Mouse (Mus musculus): ENCODE results near the gene Ehd4. TPM values are rescaled to one million over a fixed set of nuclear protein-coding genes. Genes with fewer than 3 reads are reported as not detected.

Gene Ehd4
- polyA plus RNA-seq, 1 experiment from 2014 or later = 17.5 TPM

DNA sequence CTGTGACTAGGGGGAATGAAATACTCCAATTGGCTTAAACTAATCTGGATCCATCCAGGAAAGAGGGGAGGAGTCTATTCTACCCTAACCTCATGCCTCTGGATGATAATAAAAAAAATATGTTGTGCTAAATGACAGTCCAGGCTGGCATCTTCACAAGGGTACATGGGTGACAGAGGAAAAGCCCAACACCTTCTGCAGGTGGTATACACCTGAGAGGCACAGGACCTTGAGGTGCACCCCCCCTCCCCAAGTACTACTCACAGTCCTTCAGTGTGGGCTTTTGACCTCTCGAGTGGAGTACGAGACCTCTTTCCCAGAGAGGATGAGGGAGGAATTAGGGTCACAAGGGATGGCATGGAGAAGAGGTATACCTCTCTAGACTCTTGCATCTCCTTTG is 66.5 kb downstream of the Ehd4 start:
- Histone ChIP-seq H3K27ac (ENCODE audit: low read length) (no peak overlapping the region), H3K9me3 (replicated peaks; ENCODE audit: control insufficient read depth, low read length) (no peaks in the 10 kb centered on the region), H3K4me3 (ENCODE audit: low read depth, low read length) (no peak overlapping the region), H3K4me1 (ENCODE audit: control insufficient read depth, low read depth, low read length) (no peaks in the 10 kb centered on the region), H3K27me3 (ENCODE audit: control insufficient read depth, insufficient read depth, low read depth, low read length) (no peaks in the 10 kb centered on the region), H3K9ac (ENCODE audit: low read depth, low read length) (no peak overlapping the region), H3K36me3 (ENCODE audit: control insufficient read depth, insufficient read depth) (no peaks in the 10 kb centered on the region), H3K4me2 (ENCODE audit: low read depth, low read length) (no peak overlapping the region)
- ATAC-seq (ENCODE audit: low read depth) = no peak
- 77% methylated on average over 2 of the region's 2 CpGs for WGBS (ENCODE audit: insufficient replicate concordance)

DNA sequence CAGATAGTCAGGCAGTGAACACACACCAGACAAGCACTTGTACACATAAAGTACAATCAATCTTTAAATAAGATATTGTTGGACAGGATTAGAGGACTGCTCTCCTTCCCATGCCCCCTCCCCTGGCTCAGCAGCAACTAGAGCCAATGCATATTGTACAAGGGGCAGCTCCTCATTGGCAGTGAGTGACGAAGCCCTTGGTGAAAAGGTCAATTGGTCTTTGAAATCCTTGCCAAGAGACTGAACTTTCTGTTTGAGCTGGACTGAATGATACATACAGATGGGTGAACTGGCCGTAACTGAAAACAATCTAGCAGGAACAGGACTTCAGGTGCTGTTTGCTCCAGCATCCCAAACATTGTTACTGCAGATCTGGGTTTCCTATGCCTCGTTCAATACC is 67.0 kb downstream of the Ehd4 start:
- H3K27ac ChIP-seq (ENCODE audit: low read length) = no peak overlapping the region
- ATAC-seq (ENCODE audit: low read depth) = no peak
- H3K27me3 ChIP-seq (ENCODE audit: control insufficient read depth, insufficient read depth, low read depth, low read length) = no peaks in the 10 kb centered on the region
- H3K9ac ChIP-seq (ENCODE audit: low read depth, low read length) = no peak overlapping the region
- H3K4me3 ChIP-seq (ENCODE audit: low read depth, low read length) = no peak overlapping the region
- H3K4me1 ChIP-seq (ENCODE audit: control insufficient read depth, low read depth, low read length) = no peaks in the 10 kb centered on the region
- no peaks in the 10 kb centered on the region for H3K9me3 ChIP-seq (replicated peaks; ENCODE audit: control insufficient read depth, low read length)
- WGBS (ENCODE audit: insufficient replicate concordance) = 66% methylated on average over 3 of the region's 3 CpGs
- no peaks in the 10 kb centered on the region for H3K36me3 ChIP-seq (ENCODE audit: control insufficient read depth, insufficient read depth)
- no peak overlapping the region for H3K4me2 ChIP-seq (ENCODE audit: low read depth, low read length)

DNA sequence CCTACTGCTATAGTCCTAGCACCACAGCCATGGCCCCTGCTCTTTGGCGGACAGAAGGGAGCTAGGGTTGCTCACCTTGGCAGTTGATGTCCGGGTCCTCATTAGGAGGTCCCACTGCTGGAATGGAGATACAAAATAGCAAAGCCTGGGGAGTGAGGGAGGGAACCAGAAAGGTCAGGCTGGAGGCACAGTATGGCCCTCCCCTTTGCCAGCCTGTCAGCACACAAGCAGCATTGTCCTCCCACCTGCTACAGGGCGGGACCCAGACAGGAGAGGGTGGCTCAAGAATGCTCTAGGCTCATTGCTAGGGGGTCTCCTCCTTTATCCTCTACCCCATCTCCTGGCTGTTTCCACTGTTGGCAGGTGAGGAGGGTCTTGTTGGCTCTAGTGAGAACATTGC is 68.4 kb downstream of the Ehd4 start:
- 68% methylated on average over 3 of the region's 3 CpGs for WGBS (ENCODE audit: insufficient replicate concordance)
- Histone ChIP-seq H3K27me3 (ENCODE audit: control insufficient read depth, insufficient read depth, low read depth, low read length) (no peaks in the 10 kb centered on the region), H3K4me1 (ENCODE audit: control insufficient read depth, low read depth, low read length) (no peaks in the 10 kb centered on the region), H3K9me3 (replicated peaks; ENCODE audit: control insufficient read depth, low read length) (no peaks in the 10 kb centered on the region), H3K4me3 (ENCODE audit: low read depth, low read length) (no peak overlapping the region), H3K36me3 (ENCODE audit: control insufficient read depth, insufficient read depth) (no peaks in the 10 kb centered on the region), H3K27ac (ENCODE audit: low read length) (no peak overlapping the region), H3K4me2 (ENCODE audit: low read depth, low read length) (no peak overlapping the region), H3K9ac (ENCODE audit: low read depth, low read length) (no peak overlapping the region)
- no peak for ATAC-seq (ENCODE audit: low read depth)

DNA sequence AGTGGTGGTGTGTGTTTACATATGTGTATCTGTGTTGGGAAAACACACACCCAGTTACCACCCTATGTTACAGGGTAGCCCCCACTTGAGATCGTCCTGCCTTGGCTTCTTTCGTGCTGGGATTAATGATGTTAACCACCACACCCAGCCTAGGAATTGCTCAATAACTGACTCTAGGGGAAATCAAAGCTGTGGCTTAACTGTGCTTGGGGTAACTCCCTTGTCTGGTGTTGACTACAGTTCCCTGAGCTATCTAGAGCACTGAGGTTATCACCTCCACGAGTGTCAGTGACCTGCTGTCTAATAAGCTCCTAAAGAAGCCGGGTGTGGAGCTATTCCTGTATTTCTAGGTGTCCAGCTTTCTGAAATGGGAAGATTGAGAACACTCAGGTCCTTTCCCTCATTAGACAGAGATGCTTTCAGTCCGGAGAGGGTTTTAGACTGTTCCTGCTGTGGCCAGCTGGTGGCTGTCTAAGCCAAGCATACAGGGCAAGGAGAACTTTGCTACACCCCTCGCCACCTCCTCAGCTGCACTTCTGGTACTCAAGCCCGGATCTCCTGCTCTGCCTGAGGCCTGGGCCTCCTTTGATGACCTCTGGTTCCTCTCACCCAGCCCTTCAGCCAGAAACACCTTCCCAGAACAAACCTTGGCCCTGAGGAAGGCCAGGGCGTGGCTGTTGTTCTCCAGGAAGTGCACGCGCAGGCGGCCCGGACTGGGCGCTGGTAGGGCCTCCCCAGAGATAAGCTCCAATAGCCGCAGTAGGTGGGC is 69.6 kb downstream of the Ehd4 start:
- H3K9me3 ChIP-seq (replicated peaks; ENCODE audit: control insufficient read depth, low read length) = no peaks in the 10 kb centered on the region
- 38% methylated on average over 14 of the region's 14 CpGs for WGBS (ENCODE audit: insufficient replicate concordance)
- H3K27me3 ChIP-seq (ENCODE audit: control insufficient read depth, insufficient read depth, low read depth, low read length) = no peaks in the 10 kb centered on the region
- H3K4me2 ChIP-seq (ENCODE audit: low read depth, low read length) = no peak overlapping the region
- no peak overlapping the region for H3K9ac ChIP-seq (ENCODE audit: low read depth, low read length)
- no peak overlapping the region for H3K4me3 ChIP-seq (ENCODE audit: low read depth, low read length)
- no peaks in the 10 kb centered on the region for H3K36me3 ChIP-seq (ENCODE audit: control insufficient read depth, insufficient read depth)
- ATAC-seq (ENCODE audit: low read depth) = no peak; the same call in 1 of the 2 replicates
- H3K27ac ChIP-seq (ENCODE audit: low read length) = no peak overlapping the region
- no peaks in the 10 kb centered on the region for H3K4me1 ChIP-seq (ENCODE audit: control insufficient read depth, low read depth, low read length)

DNA sequence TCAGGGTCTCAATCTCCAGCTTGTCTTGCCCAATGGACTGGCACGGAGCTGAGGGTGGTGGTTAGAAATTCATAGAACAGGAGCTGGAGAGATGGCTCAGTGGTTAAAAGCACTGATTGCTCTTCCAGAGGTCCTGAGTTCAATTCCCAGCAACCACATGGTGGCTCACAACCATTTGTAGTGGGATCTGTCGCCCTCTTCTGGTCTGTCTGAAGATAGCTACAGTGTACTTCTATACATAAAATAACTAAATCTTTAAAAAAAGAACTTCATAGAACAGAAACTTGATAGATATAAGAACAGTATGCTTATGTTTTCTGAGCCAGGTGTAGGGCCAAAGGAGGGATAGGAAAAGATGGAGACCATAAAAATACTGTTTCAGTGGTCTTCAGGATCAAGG is 72.0 kb downstream of the Ehd4 start:
- H3K27me3 ChIP-seq (ENCODE audit: control insufficient read depth, insufficient read depth, low read depth, low read length) = no peaks in the 10 kb centered on the region; the same call in 1 of the 2 replicates
- no peaks in the 10 kb centered on the region for H3K4me1 ChIP-seq (ENCODE audit: control insufficient read depth, low read depth, low read length)
- H3K36me3 ChIP-seq (ENCODE audit: control insufficient read depth, insufficient read depth) = no peaks in the 10 kb centered on the region
- H3K9me3 ChIP-seq (replicated peaks; ENCODE audit: control insufficient read depth, low read length) = no peaks in the 10 kb centered on the region
- ATAC-seq (ENCODE audit: low read depth) = no peak
- WGBS (ENCODE audit: insufficient replicate concordance) = 53% methylated on average over 2 of the region's 2 CpGs
- H3K4me2 ChIP-seq (ENCODE audit: low read depth, low read length) = no peak overlapping the region
- H3K9ac ChIP-seq (ENCODE audit: low read depth, low read length) = no peak overlapping the region
- no peak overlapping the region for H3K27ac ChIP-seq (ENCODE audit: low read length)
- H3K4me3 ChIP-seq (ENCODE audit: low read depth, low read length) = no peak overlapping the region

DNA sequence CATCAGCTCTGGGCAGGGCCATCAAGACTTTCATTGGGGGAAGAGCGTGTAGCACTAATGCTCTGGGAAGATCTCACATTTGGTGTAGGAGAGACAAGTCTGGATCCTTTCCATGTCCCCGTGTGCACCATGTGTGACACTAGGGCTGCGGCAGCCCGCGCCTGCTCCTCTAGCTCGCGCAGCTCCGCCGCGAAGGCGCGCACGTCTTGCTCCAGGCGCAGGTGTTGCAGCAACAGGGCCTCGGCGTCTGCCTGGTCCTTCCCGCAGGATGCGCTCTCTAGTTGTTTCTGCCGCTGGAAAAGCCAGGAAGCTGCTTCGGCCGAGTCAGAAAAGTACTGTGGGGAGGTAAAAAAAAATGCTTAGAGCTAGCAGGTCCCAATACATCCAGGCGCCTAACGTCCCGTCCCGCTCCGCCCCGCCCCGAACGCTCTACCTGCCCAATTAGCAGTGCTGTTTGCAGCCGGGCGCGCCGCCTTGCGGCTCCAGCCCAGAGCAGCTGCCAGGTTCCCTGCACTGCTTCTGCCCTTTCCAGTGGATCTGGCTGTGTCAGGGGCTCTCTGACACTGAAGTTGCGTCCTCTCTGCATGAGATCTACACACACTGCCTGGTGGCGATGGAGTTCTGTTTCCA is 78.2 kb downstream of the Ehd4 start:
- WGBS (ENCODE audit: insufficient replicate concordance) = 5% methylated on average over 36 of the region's 36 CpGs
- H3K27me3 ChIP-seq (ENCODE audit: control insufficient read depth, insufficient read depth, low read depth, low read length) = peaks cover 23% of the 10 kb centered on the region
- H3K9me3 ChIP-seq (replicated peaks; ENCODE audit: control insufficient read depth, low read length) = no peaks in the 10 kb centered on the region
- no peak overlapping the region for H3K27ac ChIP-seq (ENCODE audit: low read length)
- no peaks in the 10 kb centered on the region; the same call in 1 of the 2 replicates for H3K4me1 ChIP-seq (ENCODE audit: control insufficient read depth, low read depth, low read length)
- peak overlapping the region; percentile 42; the same call in 1 of the 2 replicates for H3K4me2 ChIP-seq (ENCODE audit: low read depth, low read length)
- H3K4me3 ChIP-seq (ENCODE audit: low read depth, low read length) = peak overlapping the region; percentile 27; the same call in 1 of the 2 replicates
- peak; percentile 39; the same call in 1 of the 2 replicates for ATAC-seq (ENCODE audit: low read depth)
- H3K36me3 ChIP-seq (ENCODE audit: control insufficient read depth, insufficient read depth) = no peaks in the 10 kb centered on the region
- H3K9ac ChIP-seq (ENCODE audit: low read depth, low read length) = no peak overlapping the region

DNA sequence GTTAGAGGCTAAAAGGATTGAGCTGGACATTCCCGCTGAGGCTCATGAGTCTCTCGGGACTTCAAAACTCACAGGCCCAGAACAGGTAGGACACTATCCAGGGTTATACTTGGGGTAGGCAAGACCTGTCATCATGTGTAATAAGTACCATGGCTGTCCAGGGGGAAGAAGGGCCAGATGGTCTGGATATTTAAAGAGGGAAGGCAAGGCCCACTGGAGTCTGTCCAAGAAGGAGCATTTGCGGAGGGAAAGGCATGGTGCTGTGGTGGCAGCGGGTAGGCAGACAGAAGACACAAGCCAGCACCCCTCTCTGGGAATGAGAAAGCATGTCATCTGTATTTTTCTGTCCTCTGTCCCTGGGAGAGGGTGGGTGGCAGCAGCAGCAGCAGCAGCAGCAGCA is 80.3 kb downstream of the Ehd4 start:
- no peaks in the 10 kb centered on the region for H3K9me3 ChIP-seq (replicated peaks; ENCODE audit: control insufficient read depth, low read length)
- H3K4me3 ChIP-seq (ENCODE audit: low read depth, low read length) = no peak overlapping the region
- no peak overlapping the region for H3K9ac ChIP-seq (ENCODE audit: low read depth, low read length)
- 67% methylated on average over 4 of the region's 4 CpGs for WGBS (ENCODE audit: insufficient replicate concordance)
- H3K4me1 ChIP-seq (ENCODE audit: control insufficient read depth, low read depth, low read length) = no peaks in the 10 kb centered on the region; the same call in 1 of the 2 replicates
- no peak for ATAC-seq (ENCODE audit: low read depth)
- no peaks in the 10 kb centered on the region for H3K36me3 ChIP-seq (ENCODE audit: control insufficient read depth, insufficient read depth)
- no peak overlapping the region for H3K27ac ChIP-seq (ENCODE audit: low read length)
- H3K27me3 ChIP-seq (ENCODE audit: control insufficient read depth, insufficient read depth, low read depth, low read length) = peaks cover 23% of the 10 kb centered on the region
- no peak overlapping the region for H3K4me2 ChIP-seq (ENCODE audit: low read depth, low read length)

DNA sequence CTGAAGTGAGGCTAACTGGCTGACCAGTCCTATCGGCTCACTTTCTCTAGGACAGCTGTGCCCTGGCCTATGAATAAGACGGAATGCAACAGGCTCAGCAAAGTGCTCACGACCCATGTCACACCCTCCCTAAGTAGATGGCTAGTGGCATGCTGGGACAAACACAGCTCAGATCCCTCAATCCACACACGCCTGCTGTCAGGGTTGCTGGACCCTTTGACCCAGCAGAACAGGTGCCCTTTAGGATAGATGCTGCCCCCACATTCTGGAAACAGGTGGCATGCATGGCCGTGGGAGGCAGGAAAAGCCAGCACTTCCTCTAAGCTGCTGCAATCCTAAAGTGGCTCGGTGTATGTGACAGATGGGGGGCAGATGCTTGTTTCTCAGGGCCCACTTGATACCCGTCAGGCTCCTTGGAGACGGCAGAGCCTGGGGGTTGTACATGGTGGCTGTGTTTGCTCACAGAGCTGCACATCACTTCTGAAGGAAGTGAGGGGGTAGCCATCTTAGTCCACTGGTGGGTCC is 84.9 kb downstream of the Ehd4 start:
- no peak for ATAC-seq (ENCODE audit: low read depth)

More for the DNA sequence above, 84.9 kb downstream of the Ehd4 start:
- no peak overlapping the region for H3K27ac ChIP-seq (ENCODE audit: low read length)
- no peak overlapping the region for H3K4me2 ChIP-seq (ENCODE audit: low read depth, low read length)
- H3K9me3 ChIP-seq (replicated peaks; ENCODE audit: control insufficient read depth, low read length) = no peaks in the 10 kb centered on the region
- H3K27me3 ChIP-seq (ENCODE audit: control insufficient read depth, insufficient read depth, low read depth, low read length) = peaks cover 1% of the 10 kb centered on the region; the same call in 1 of the 2 replicates
- no peaks in the 10 kb centered on the region for H3K4me1 ChIP-seq (ENCODE audit: control insufficient read depth, low read depth, low read length)
- 52% methylated on average over 8 of the region's 8 CpGs for WGBS (ENCODE audit: insufficient replicate concordance)
- no peak overlapping the region for H3K4me3 ChIP-seq (ENCODE audit: low read depth, low read length)
- H3K36me3 ChIP-seq (ENCODE audit: control insufficient read depth, insufficient read depth) = no peaks in the 10 kb centered on the region
- H3K9ac ChIP-seq (ENCODE audit: low read depth, low read length) = no peak overlapping the region
